Mouse (Mus musculus): ENCODE measurements around the gene Scg5. TPM values are rescaled to one million over a fixed set of nuclear protein-coding genes. Genes with fewer than 3 reads are reported as not detected.

Gene Scg5
- 1.4 TPM for polyA plus RNA-seq (2014; fragmentation: Illumina TruSeq; extraction: RNeasy Lipid Tissue Mini Kit (QIAGEN cat#74804); ENCODE audit: low read depth, low replicate concordance)

GRCm38 (mm10) chr2:113828943-113829882 lies at the start of gene Scg5:
Gene Scg5 (minus strand): TSS chr2:113829121.

GRCm38 (mm10) chr2:113848245-113849121 lies 19.6 kb upstream of the Scg5 start, which contains the start of gene Arhgap11a:
Gene Arhgap11a (minus strand): TSS chr2:113848661.

GRCm38 (mm10) chr2:113758311-113759161 lies 70.4 kb downstream of the Scg5 start, which contains the start of gene Grem1:
Gene Grem1 (minus strand): TSS chr2:113758646.

Other genes starting within 250 kb of the Scg5 start
- gene Grem1, start 70.5 kb downstream of the Scg5 start, polyA plus RNA-seq (2014; fragmentation: Illumina TruSeq; extraction: RNeasy Lipid Tissue Mini Kit (QIAGEN cat#74804); ENCODE audit: low read depth, low replicate concordance) = 0.13 TPM
- gene Arhgap11a, start 19.5 kb upstream of the Scg5 start, polyA plus RNA-seq (2014; fragmentation: Illumina TruSeq; extraction: RNeasy Lipid Tissue Mini Kit (QIAGEN cat#74804); ENCODE audit: low read depth, low replicate concordance) = 10.0 TPM
- not detected for gene Gjd2, start 184.5 kb upstream of the Scg5 start, polyA plus RNA-seq (2014; fragmentation: Illumina TruSeq; extraction: RNeasy Lipid Tissue Mini Kit (QIAGEN cat#74804); ENCODE audit: low read depth, low replicate concordance)
- gene Actc1, start 224.4 kb upstream of the Scg5 start, polyA plus RNA-seq (2014; fragmentation: Illumina TruSeq; extraction: RNeasy Lipid Tissue Mini Kit (QIAGEN cat#74804); ENCODE audit: low read depth, low replicate concordance) = not detected